Mouse (Mus musculus) erythroblast, embryonic 14.5 days (primary cell): ENCODE results near the gene Sec24b. TPM values are rescaled to one million over a fixed set of nuclear protein-coding genes. Genes with fewer than 3 reads are reported as not detected.

ENCODE experiments used
- H3K27me3 ChIP-seq: 2 replicates; pipeline ENCODE4 v1.6.1; 2012; ENCODE audit warnings: inconsistent platforms; ENCODE audit not compliant: control insufficient read depth
- H3K36me3 ChIP-seq: 2 replicates; pipeline ENCODE4 v1.6.1; 2012; ENCODE audit warnings: mild to moderate bottlenecking, inconsistent platforms; ENCODE audit not compliant: control insufficient read depth
- H3K4me1 ChIP-seq: 2 replicates; pipeline ENCODE4 v1.6.1; 2012; ENCODE audit warnings: inconsistent platforms; ENCODE audit not compliant: control insufficient read depth
- H3K4me3 ChIP-seq: replicated peaks from 2 replicates; pipeline ENCODE3; 2012; ENCODE audit warnings: moderate library complexity, mild to moderate bottlenecking, inconsistent platforms
- H3K9me3 ChIP-seq: 2 replicates; pipeline ENCODE4 v1.6.1; 2012; ENCODE audit warnings: low read length, inconsistent platforms, mixed read lengths; ENCODE audit not compliant: control insufficient read depth
- GATA1 ChIP-seq: IDR thresholded peaks from 2 replicates; pipeline ENCODE4 v1.6.1; 2012; ENCODE audit warnings: low read length, inconsistent platforms, mixed read lengths
- TAL1 ChIP-seq: IDR thresholded peaks from 3 replicates; pipeline ENCODE4 v1.6.1; 2012; ENCODE audit warnings: low read length, inconsistent platforms, mixed read lengths
- polyA plus RNA-seq: library from polyadenylated mRNA; stranded (reverse); fragments of >175 nt; gene quantifications from 2 replicates; pipeline ENCODE4 v1.2.3, GENCODE M21; 2012

Gene Sec24b
- polyA plus RNA-seq, 1 experiment: 1.8 TPM

DNA sequence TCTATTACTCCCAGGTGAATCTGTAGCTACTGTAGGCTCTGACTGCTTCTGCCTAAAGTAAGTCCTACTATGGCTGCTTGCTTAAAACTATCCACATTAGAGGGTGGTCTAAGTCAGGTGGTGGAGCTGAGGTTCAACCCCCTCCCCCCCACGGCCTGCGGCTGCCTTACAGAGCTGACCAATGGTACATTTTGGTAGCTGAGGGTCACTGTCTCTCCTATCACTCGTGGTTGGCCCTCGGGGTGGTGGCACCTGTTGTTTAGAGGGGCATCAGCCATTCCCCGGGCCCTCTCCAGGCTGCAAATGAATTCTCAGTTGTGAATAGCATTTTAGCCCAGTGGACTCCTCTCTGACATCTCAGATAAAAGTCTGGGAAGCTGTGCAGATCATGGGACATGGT is 32.6 kb downstream of the Sec24b start:
- TF ChIP-seq GATA1 (no peak), TAL1 (no peak)
- Histone ChIP-seq H3K4me1 (no peaks in the 10 kb centered on the region), H3K9me3 (no peaks in the 10 kb centered on the region), H3K4me3 (no peak overlapping the region), H3K36me3 (peaks cover 84% of the 10 kb centered on the region), H3K27me3 (no peaks in the 10 kb centered on the region)

DNA sequence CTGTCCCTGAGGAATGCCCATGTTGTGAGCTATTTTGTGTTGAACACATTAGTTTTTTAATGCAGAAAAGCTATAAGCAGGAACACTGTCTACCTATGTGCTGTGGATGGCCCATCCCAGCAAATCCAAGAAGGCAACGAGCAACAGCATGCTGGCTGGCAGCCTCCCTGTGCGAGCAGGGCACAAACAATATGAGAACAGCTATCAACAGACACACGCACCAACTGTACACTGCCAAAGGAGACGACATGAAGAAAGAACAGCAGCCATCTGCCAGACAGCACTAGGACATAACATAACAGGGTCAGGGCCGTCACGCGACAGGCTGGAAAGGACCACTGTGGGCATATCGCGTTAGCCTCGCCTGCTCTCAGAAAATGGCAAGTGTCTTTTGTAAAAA is 35.2 kb downstream of the Sec24b start:
- no peak overlapping the region for H3K4me3 ChIP-seq
- H3K4me1 ChIP-seq: no peaks in the 10 kb centered on the region
- no peaks in the 10 kb centered on the region for H3K27me3 ChIP-seq
- no peak for TF ChIP-seq GATA1
- no peak for TF ChIP-seq TAL1
- H3K9me3 ChIP-seq: no peaks in the 10 kb centered on the region
- H3K36me3 ChIP-seq: peaks cover 66% of the 10 kb centered on the region

DNA sequence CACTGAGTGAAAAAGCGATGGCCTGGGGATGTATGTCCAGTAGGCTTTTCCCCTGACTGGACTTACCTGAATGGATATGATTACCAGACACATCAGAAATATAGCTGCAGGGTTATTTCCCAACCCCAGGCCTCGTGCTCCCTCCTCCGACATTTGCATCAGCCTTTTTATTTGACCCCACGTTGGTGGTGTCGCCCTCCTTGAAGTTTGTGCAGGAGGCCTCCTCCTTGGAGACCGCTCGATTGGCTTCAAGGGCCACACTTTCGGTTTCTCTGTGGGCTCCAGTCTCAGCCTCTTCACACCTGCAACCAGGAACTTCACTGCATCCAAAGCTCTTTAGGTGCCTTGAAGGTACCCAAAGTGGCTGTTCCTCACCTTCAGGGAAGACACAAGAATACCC is 35.8 kb downstream of the Sec24b start:
- H3K4me3 ChIP-seq: no peak overlapping the region
- H3K27me3 ChIP-seq: no peaks in the 10 kb centered on the region
- TF ChIP-seq GATA1: no peak
- no peak for TF ChIP-seq TAL1
- no peaks in the 10 kb centered on the region for H3K9me3 ChIP-seq
- H3K4me1 ChIP-seq: no peaks in the 10 kb centered on the region
- peaks cover 64% of the 10 kb centered on the region for H3K36me3 ChIP-seq

- TF ChIP-seq GATA1: no peak
- TF ChIP-seq TAL1: no peak
- H3K36me3 ChIP-seq: peaks cover 38% of the 10 kb centered on the region
- no peaks in the 10 kb centered on the region for H3K4me1 ChIP-seq
- no peaks in the 10 kb centered on the region for H3K27me3 ChIP-seq
- no peaks in the 10 kb centered on the region for H3K9me3 ChIP-seq
- H3K4me3 ChIP-seq: no peak overlapping the region
Measured at GRCm38 (mm10) chr3:130012943-130013342, 48.4 kb downstream of the Sec24b start.

DNA sequence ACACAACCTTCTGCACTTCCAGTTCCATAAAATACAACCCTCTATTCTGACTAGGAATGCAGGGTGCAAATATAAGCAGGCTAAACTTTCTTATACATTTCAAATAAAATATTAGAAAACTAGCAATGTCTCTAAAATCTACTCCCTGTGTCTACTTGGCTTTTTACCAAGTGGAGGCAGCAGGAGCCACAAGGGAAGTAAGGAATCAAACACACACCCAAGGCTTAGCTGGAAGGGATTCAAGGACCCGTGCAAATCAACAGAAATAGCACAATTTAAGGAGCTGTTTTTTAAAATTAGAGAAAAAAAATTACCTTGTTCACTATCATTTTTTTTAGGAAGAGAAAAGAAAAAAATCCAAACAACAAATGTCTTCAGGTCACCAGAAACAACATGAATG is 50.1 kb downstream of the Sec24b start:
- Histone ChIP-seq H3K4me1 (no peaks in the 10 kb centered on the region), H3K4me3 (no peak overlapping the region), H3K27me3 (no peaks in the 10 kb centered on the region), H3K36me3 (peaks cover 49% of the 10 kb centered on the region), H3K9me3 (no peaks in the 10 kb centered on the region)
- no peak for TF ChIP-seq GATA1

GRCm38 (mm10) chr3:130006141-130006540 is 55.2 kb downstream of the Sec24b start:
- H3K36me3 ChIP-seq: peaks cover 75% of the 10 kb centered on the region
- TF ChIP-seq TAL1 (no peak), GATA1 (no peak)

DNA sequence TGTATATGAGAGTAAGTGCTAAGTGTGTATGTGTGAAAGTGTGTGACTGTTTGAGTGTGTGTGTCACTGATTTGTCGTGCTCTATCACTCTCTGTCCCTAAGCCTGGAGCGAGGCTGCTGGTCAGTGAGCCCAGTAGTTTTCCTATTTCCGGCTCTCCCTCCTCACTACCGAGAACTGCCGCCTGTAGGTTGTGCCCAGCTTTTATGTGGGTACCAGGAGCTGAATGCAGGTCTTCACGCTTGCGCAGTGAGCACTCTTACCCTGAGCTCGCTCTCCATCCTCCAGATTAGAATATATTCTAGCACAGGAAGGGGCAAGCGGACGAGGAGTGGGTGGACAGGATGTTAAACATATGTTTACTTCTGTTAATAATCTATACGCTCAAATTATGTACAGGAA is 60.4 kb downstream of the Sec24b start:
- H3K36me3 ChIP-seq: peaks cover 77% of the 10 kb centered on the region
- H3K9me3 ChIP-seq: no peaks in the 10 kb centered on the region
- no peaks in the 10 kb centered on the region for H3K27me3 ChIP-seq
- no peak overlapping the region for H3K4me3 ChIP-seq
- no peak for TF ChIP-seq TAL1
- no peak for TF ChIP-seq GATA1
- H3K4me1 ChIP-seq: no peaks in the 10 kb centered on the region

More at GRCm38 (mm10) chr3:130006141-130006540, 55.2 kb downstream of the Sec24b start:
- Histone ChIP-seq H3K4me1 (no peaks in the 10 kb centered on the region), H3K4me3 (no peak overlapping the region), H3K9me3 (no peaks in the 10 kb centered on the region), H3K27me3 (no peaks in the 10 kb centered on the region)

DNA sequence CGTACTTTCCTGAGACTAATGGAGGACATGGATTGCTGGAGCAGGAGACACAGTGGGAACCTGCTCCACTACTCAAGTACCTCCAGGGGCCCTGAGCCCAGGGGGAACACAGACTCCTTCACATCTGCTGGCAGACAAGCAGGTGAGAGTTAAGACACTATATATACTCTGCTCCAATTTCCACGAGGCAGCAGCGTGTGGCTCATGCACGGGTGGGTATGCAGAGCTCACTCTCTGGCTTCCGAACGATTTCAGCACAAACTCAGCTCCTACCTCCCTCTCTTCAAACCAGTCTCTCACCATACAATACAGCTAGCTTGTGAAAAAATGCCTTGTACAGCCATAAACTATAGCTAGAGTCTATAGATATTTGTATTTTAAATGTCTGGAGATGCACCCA is 62.8 kb downstream of the Sec24b start:
- H3K9me3 ChIP-seq: no peaks in the 10 kb centered on the region
- H3K27me3 ChIP-seq: no peaks in the 10 kb centered on the region
- H3K4me1 ChIP-seq: no peaks in the 10 kb centered on the region
- no peak overlapping the region for H3K4me3 ChIP-seq
- H3K36me3 ChIP-seq: peaks cover 75% of the 10 kb centered on the region
- no peak for TF ChIP-seq GATA1
- TF ChIP-seq TAL1: no peak

- Histone ChIP-seq H3K4me3 (no peak overlapping the region), H3K27me3 (no peaks in the 10 kb centered on the region), H3K4me1 (no peaks in the 10 kb centered on the region), H3K9me3 (no peaks in the 10 kb centered on the region), H3K36me3 (peaks cover 77% of the 10 kb centered on the region)
- TF ChIP-seq TAL1 (no peak), GATA1 (no peak)
Measured at GRCm38 (mm10) chr3:129998001-129998400, 63.4 kb downstream of the Sec24b start.

DNA sequence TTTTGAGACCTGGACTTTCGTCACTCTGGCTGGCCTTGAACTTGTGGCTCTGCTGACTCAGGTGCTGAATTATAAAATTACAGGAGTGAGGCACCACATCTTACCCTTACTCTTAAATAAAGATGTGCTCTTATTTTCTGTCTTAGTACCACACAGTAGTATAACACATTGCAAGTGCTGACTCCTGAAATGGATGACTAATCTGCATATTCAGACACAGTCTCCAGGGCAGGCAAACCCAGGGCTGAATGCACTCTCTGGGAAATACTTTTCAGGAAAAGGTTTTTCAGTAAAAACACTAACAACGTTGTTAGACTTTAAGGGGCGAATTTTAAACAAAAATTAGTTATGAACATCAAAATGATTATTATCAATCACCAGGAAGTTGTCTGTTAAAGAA is 64.0 kb downstream of the Sec24b start:
- Histone ChIP-seq H3K4me1 (no peaks in the 10 kb centered on the region), H3K36me3 (peaks cover 77% of the 10 kb centered on the region), H3K27me3 (no peaks in the 10 kb centered on the region), H3K9me3 (no peaks in the 10 kb centered on the region), H3K4me3 (no peak overlapping the region)
- TF ChIP-seq GATA1 (no peak), TAL1 (no peak)
